9 mouse cellular contexts compared by ENCODE assay signal in the genomic region with DNA sequence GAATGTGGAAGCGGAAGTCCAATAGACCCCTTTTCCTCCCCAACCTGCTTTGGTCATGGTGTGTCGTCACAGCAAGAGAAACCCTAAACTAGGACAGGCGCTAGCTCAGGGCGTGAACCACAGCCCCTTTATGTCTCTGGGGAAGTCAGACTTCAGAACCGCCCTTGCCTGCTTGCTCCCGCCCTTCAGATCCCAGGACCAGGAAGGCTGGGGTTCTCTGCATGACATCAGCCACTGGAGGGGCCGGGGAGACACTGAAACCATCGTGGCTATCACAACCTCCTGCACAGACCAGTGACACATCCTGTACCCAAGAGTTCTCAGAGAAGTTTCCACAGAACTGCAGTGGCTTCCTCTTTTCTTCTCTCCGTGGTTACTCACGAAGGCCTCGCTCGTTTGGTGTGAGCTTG. TPM values are rescaled to one million over a fixed set of nuclear protein-coding genes. Genes with fewer than 3 reads are reported as not detected.
A peak's percentile ranks its signal among the peaks of the same experiment; 100 is the strongest.
DNase-seq lines count a peak whose midpoint lies in the region; ATAC-seq and TF ChIP-seq lines count a peak whose summit lies in the region.
"Had no signal": no experiment of that assay in that cellular context is flagged by ENCODE, and none has a peak within 500 bp of the region (broad histone marks: within the 10 kb centered on the region; RNA-seq: fewer than 3 reads in every experiment).

No protein-coding gene starts in this region.

- H3K27ac ChIP-seq in heart, adult 2 months = no peak overlapping the region; the same call in none of the 2 replicates
- H3K27ac ChIP-seq in heart, embryonic 11.5 days (ENCODE audit: low read depth, low read length) = no peak overlapping the region
- peak overlapping the region; percentile 42 for H3K27ac ChIP-seq in heart, embryonic 16.5 days (ENCODE audit: low read length)
- H3K27ac ChIP-seq in intestine, embryonic 16.5 days (ENCODE audit: low read length) = no peak overlapping the region
- H3K27ac ChIP-seq in forebrain, embryonic 11.5 days (ENCODE audit: low read depth, low read length) = no peak overlapping the region

- H3K27me3 ChIP-seq in heart, adult 2 months (ENCODE audit: control insufficient read depth, insufficient read depth, low read length) = no peaks in the 10 kb centered on the region
- no peaks in the 10 kb centered on the region for H3K27me3 ChIP-seq in heart, embryonic 11.5 days (ENCODE audit: control insufficient read depth, insufficient read depth, low read length)
- no peaks in the 10 kb centered on the region for H3K27me3 ChIP-seq in heart, embryonic 16.5 days (ENCODE audit: control insufficient read depth, insufficient read depth, low read length)
- no peaks in the 10 kb centered on the region for H3K27me3 ChIP-seq in intestine, embryonic 16.5 days (replicated peaks; ENCODE audit: control insufficient read depth, insufficient read depth, low read length)
- H3K27me3 ChIP-seq in forebrain, embryonic 11.5 days (ENCODE audit: control insufficient read depth, insufficient read depth, low read length) = no peaks in the 10 kb centered on the region

- no peak overlapping the region for H3K4me3 ChIP-seq in heart, adult 2 months
- no peak overlapping the region for H3K4me3 ChIP-seq in heart, embryonic 11.5 days (ENCODE audit: low read depth, low read length)
- H3K4me3 ChIP-seq in heart, embryonic 16.5 days (ENCODE audit: low read length) = no peak overlapping the region
- H3K4me3 ChIP-seq in intestine, embryonic 16.5 days (ENCODE audit: low read length) = no peak overlapping the region
- H3K4me3 ChIP-seq in forebrain, embryonic 11.5 days (ENCODE audit: low read depth, low read length) = no peak overlapping the region
- H3K4me3 ChIP-seq: myocyte had no signal

- TF ChIP-seq POLR2A in heart, adult 2 months (IDR thresholded peaks at IDR 0.05; ENCODE audit: insufficient read depth, low read depth, low read length) = no peak

- H3K4me1 ChIP-seq in heart, adult 2 months (ENCODE audit: control insufficient read depth, insufficient read depth, low read length) = no peaks in the 10 kb centered on the region
- H3K4me1 ChIP-seq in heart, embryonic 11.5 days (ENCODE audit: control insufficient read depth, insufficient read depth, low read length) = 0 out of 2 replicates have a peak, but pooled peaks cover 2% of the 10 kb centered on the region
- no peaks in the 10 kb centered on the region for H3K4me1 ChIP-seq in heart, embryonic 16.5 days (ENCODE audit: control insufficient read depth, insufficient read depth, low read length)
- H3K4me1 ChIP-seq in intestine, embryonic 16.5 days (ENCODE audit: control insufficient read depth, insufficient read depth, low read length) = no peaks in the 10 kb centered on the region
- no peaks in the 10 kb centered on the region for H3K4me1 ChIP-seq in forebrain, embryonic 11.5 days (replicated peaks; ENCODE audit: control insufficient read depth, insufficient read depth, low read length)

- intact Hi-C loops in heart, adult 2 months (cut with DNase I) = no loop called here

- no peak for ATAC-seq in heart, embryonic 11.5 days (replicated peaks; ENCODE audit: insufficient number of reproducible peaks, low FRiP score, low TSS enrichment)
- peak; percentile 71; the same call in 1 of the 2 replicates for ATAC-seq in heart, embryonic 16.5 days (replicated peaks; ENCODE audit: extremely low read depth, insufficient read depth, low FRiP score)
- ATAC-seq in intestine, embryonic 16.5 days = no peak
- no peak for ATAC-seq in forebrain, embryonic 11.5 days (replicated peaks; ENCODE audit: low FRiP score)

- no peaks in the 10 kb centered on the region for H3K36me3 ChIP-seq in heart, adult 2 months (ENCODE audit: control insufficient read depth, insufficient read depth, low read length)
- no peaks in the 10 kb centered on the region for H3K36me3 ChIP-seq in heart, embryonic 11.5 days (ENCODE audit: control insufficient read depth, insufficient read depth, low read length)
- no peaks in the 10 kb centered on the region for H3K36me3 ChIP-seq in heart, embryonic 16.5 days (ENCODE audit: control insufficient read depth, insufficient read depth)
- H3K36me3 ChIP-seq in intestine, embryonic 16.5 days (ENCODE audit: control insufficient read depth, insufficient read depth, low read length) = no peaks in the 10 kb centered on the region
- no peaks in the 10 kb centered on the region for H3K36me3 ChIP-seq in forebrain, embryonic 11.5 days (ENCODE audit: control insufficient read depth, insufficient read depth, low read length)

- TF ChIP-seq EP300 in heart, adult 2 months (IDR thresholded peaks at IDR 0.05; ENCODE audit: insufficient read depth, low read depth, low read length) = no peak

- DNase-seq in heart, adult 2 months = peak; percentile 50 to 65
- DNase-seq in lung, postnatal 25 days (ENCODE audit: low spot score) = peak; percentile 74
- DNase-seq in thymus, adult 18-20 months = peak; percentile 51 to 74
- DNase-seq in retina, postnatal 1 day = no peak
- no peak for DNase-seq in forebrain, embryonic 11.5 days (ENCODE audit: low spot score)

- no peak overlapping the region for H3K9ac ChIP-seq in heart, adult 2 months (ENCODE audit: low read depth, low read length)
- H3K9ac ChIP-seq in heart, embryonic 11.5 days (ENCODE audit: low read depth, low read length) = no peak overlapping the region
- H3K9ac ChIP-seq in heart, embryonic 16.5 days (ENCODE audit: low read length) = no peak overlapping the region
- no peak overlapping the region for H3K9ac ChIP-seq in intestine, embryonic 16.5 days (ENCODE audit: low read depth, low read length)
- H3K9ac ChIP-seq in forebrain, embryonic 11.5 days (ENCODE audit: low read length) = no peak overlapping the region

- 52% methylated on average over 12 of the region's 12 CpGs for WGBS in heart, adult 2 months
- 68% methylated on average over 12 of the region's 12 CpGs for WGBS in heart, embryonic 11.5 days (ENCODE audit: insufficient replicate concordance)
- 70% methylated on average over 12 of the region's 12 CpGs for WGBS in heart, embryonic 16.5 days
- WGBS in intestine, embryonic 16.5 days = 80% methylated on average over 12 of the region's 12 CpGs
- WGBS in forebrain, embryonic 11.5 days = 88% methylated on average over 12 of the region's 12 CpGs

- no peak overlapping the region for H3K4me2 ChIP-seq in heart, embryonic 11.5 days
- no peak overlapping the region for H3K4me2 ChIP-seq in heart, embryonic 16.5 days (ENCODE audit: low read depth, low read length)
- no peak overlapping the region for H3K4me2 ChIP-seq in intestine, embryonic 16.5 days (ENCODE audit: low read depth, low read length)
- no peak overlapping the region for H3K4me2 ChIP-seq in forebrain, embryonic 11.5 days (ENCODE audit: low read depth, low read length, severe bottlenecking)

- no peaks in the 10 kb centered on the region for H3K79me2 ChIP-seq in heart, adult 2 months (replicated peaks; ENCODE audit: control insufficient read depth, insufficient read depth, low read length)

- H3K9me3 ChIP-seq in heart, embryonic 11.5 days (replicated peaks; ENCODE audit: control insufficient read depth, low read length) = no peaks in the 10 kb centered on the region
- H3K9me3 ChIP-seq in heart, embryonic 16.5 days (replicated peaks; ENCODE audit: control insufficient read depth, low read length) = no peaks in the 10 kb centered on the region
- no peaks in the 10 kb centered on the region for H3K9me3 ChIP-seq in intestine, embryonic 16.5 days (ENCODE audit: control insufficient read depth, low read length)
- no peaks in the 10 kb centered on the region for H3K9me3 ChIP-seq in forebrain, embryonic 11.5 days (ENCODE audit: control insufficient read depth, low read length)

- TF ChIP-seq CTCF in heart, adult 2 months (IDR thresholded peaks at IDR 0.05) = no peak

RNA-seq across cellular contexts. Expression of a gene that starts 16.2 kb away (rescaled TPM):
- total RNA-seq in heart, adult 2 months (2021) = 10 to 100 TPM; 49.3 to 51.8 TPM
- 23.8 and 39.0 TPM in 2 replicates for polyA plus RNA-seq in heart, adult 2 months (2012; rRNA removed)
- polyA plus RNA-seq in heart, embryonic 11.5 days (2014; fragmentation: Nextera tagmentation; extraction: Ambion mirVana) = 6.7 and 9.1 TPM in 2 replicates
- 18.6 and 28.8 TPM in 2 replicates for polyA plus RNA-seq in heart, embryonic 16.5 days (2015; fragmentation: Nextera tagmentation; extraction: Ambion mirVana)
- 15.1 and 15.5 TPM in 2 replicates for polyA plus RNA-seq in intestine, embryonic 16.5 days (2015; fragmentation: Nextera tagmentation; extraction: Ambion mirVana)
- 3.3 and 5.4 TPM in 2 replicates for polyA plus RNA-seq in forebrain, embryonic 11.5 days (2014; fragmentation: Nextera tagmentation; extraction: Ambion mirVana)

RNA-seq across cellular contexts. Expression of a gene that starts 34.9 kb away (rescaled TPM):
- total RNA-seq in heart, adult 2 months (2021) = 10 to 100 TPM; 43.3 to 47.3 TPM
- 23.0 and 35.6 TPM in 2 replicates for polyA plus RNA-seq in heart, adult 2 months (2012; rRNA removed)
- polyA plus RNA-seq in heart, embryonic 11.5 days (2014; fragmentation: Nextera tagmentation; extraction: Ambion mirVana) = 31.1 and 34.0 TPM in 2 replicates
- 28.5 and 29.1 TPM in 2 replicates for polyA plus RNA-seq in heart, embryonic 16.5 days (2015; fragmentation: Nextera tagmentation; extraction: Ambion mirVana)
- 23.0 and 27.3 TPM in 2 replicates for polyA plus RNA-seq in intestine, embryonic 16.5 days (2015; fragmentation: Nextera tagmentation; extraction: Ambion mirVana)
- polyA plus RNA-seq in forebrain, embryonic 11.5 days (2014; fragmentation: Nextera tagmentation; extraction: Ambion mirVana) = 50.5 and 57.9 TPM in 2 replicates

RNA-seq across cellular contexts. Expression of a gene that starts 56.8 kb away (rescaled TPM):
- total RNA-seq in heart, adult 2 months (2021) = 10 to 100 TPM; 45.6 to 46.8 TPM
- polyA plus RNA-seq in heart, adult 2 months (2012; rRNA removed) = 21.2 and 36.0 TPM in 2 replicates
- 72.8 and 84.5 TPM in 2 replicates for polyA plus RNA-seq in heart, embryonic 11.5 days (2014; fragmentation: Nextera tagmentation; extraction: Ambion mirVana)
- polyA plus RNA-seq in heart, embryonic 16.5 days (2015; fragmentation: Nextera tagmentation; extraction: Ambion mirVana) = 73.4 and 80.2 TPM in 2 replicates
- polyA plus RNA-seq in intestine, embryonic 16.5 days (2015; fragmentation: Nextera tagmentation; extraction: Ambion mirVana) = 135 and 143 TPM in 2 replicates
- polyA plus RNA-seq in forebrain, embryonic 11.5 days (2014; fragmentation: Nextera tagmentation; extraction: Ambion mirVana) = 94.8 and 110 TPM in 2 replicates

RNA-seq across cellular contexts. Expression of a gene that starts 58.7 kb away (rescaled TPM):
- total RNA-seq in heart, adult 2 months (2021) = 10 to 100 TPM; 30.2 to 30.3 TPM
- 7.0 and 15.5 TPM in 2 replicates for polyA plus RNA-seq in heart, adult 2 months (2012; rRNA removed)
- polyA plus RNA-seq in heart, embryonic 11.5 days (2014; fragmentation: Nextera tagmentation; extraction: Ambion mirVana) = 20.8 and 21.4 TPM in 2 replicates
- polyA plus RNA-seq in heart, embryonic 16.5 days (2015; fragmentation: Nextera tagmentation; extraction: Ambion mirVana) = 11.0 and 13.4 TPM in 2 replicates
- 15.5 and 17.0 TPM in 2 replicates for polyA plus RNA-seq in intestine, embryonic 16.5 days (2015; fragmentation: Nextera tagmentation; extraction: Ambion mirVana)
- polyA plus RNA-seq in forebrain, embryonic 11.5 days (2014; fragmentation: Nextera tagmentation; extraction: Ambion mirVana) = 41.1 and 41.2 TPM in 2 replicates

Comparison
In these comparisons a context has a peak if more than half of its experiments do, and no peak if none do; other contexts are left out.
1. DNase-seq: peak in heart, adult 2 months (2 of 2), lung, postnatal 25 days (single experiment) and thymus, adult 18-20 months (2 of 2); none in retina, postnatal 1 day (single experiment) and forebrain, embryonic 11.5 days (single experiment).